Mouse (Mus musculus) testis, adult 10 weeks (tissue): Measurements from ENCODE around the gene F11. TPM values are rescaled to one million over a fixed set of nuclear protein-coding genes. Genes with fewer than 3 reads are reported as not detected.

Experiments used
- polyA plus RNA-seq: library from polyadenylated mRNA; stranded (reverse); fragments of 350-450 nt; fragmentation: Illumina TruSeq; extraction: RNeasy Lipid Tissue Mini Kit (QIAGEN cat#74804); gene quantifications from one replicate; pipeline ENCODE4 v1.2.3, GENCODE M21; 2014; ENCODE audit warnings: low read depth, low replicate concordance

Gene F11
- 2.6 TPM for polyA plus RNA-seq

DNA sequence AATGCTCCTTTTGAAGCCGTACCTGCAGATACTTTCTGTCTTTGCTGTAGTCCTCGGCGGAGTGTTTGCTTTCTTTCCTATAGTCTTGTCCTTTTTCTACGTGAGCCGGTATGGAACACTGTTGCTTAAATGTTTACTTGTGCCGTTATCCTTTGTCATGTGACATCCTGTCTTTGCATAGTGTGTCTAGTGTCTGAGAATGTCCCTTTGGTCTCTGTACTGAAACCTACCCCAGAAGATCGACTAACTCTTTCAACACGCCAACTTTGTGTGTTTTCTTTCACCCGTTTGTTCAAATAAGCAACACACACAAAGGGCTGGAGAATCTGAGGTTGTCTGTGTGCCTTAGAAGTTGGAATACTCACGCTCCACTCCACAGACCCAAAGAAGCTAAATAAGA is at the start of gene F11:
Gene F11, minus strand, starts transcription at position 112 of the 400 bp plus-strand sequence.

GRCm38 (mm10) chr8:45308366-45308765 is 46.5 kb upstream of the F11 start, which contains the start of gene Gm45753:
TSS of gene Gm45753 (minus strand) at chr8:45308466.

GRCm38 (mm10) chr8:45294687-45295086 is 32.9 kb upstream of the F11 start, which contains the start of gene Klkb1:
TSS of gene Klkb1 (minus strand) at chr8:45294859.

Other genes with a start within 250 kb of the F11 start
- 3.2 TPM for gene Mtnr1a, start 192.9 kb downstream of the F11 start, polyA plus RNA-seq
- 5.6 TPM for gene Klkb1, start 32.8 kb upstream of the F11 start, polyA plus RNA-seq
- 2.0 TPM for gene Gm45753, start 46.4 kb upstream of the F11 start, polyA plus RNA-seq
- gene Cyp4v3, start 71.2 kb upstream of the F11 start, polyA plus RNA-seq: 1.8 TPM
- 0.35 TPM for gene Fam149a, start 120.3 kb upstream of the F11 start, polyA plus RNA-seq
- gene Tlr3, start 149.0 kb upstream of the F11 start, polyA plus RNA-seq: 4.6 TPM
- 10.5 TPM for gene Sorbs2, start 245.8 kb upstream of the F11 start, polyA plus RNA-seq